Mouse (Mus musculus): ENCODE data around the gene Cxcl12.

DNA sequence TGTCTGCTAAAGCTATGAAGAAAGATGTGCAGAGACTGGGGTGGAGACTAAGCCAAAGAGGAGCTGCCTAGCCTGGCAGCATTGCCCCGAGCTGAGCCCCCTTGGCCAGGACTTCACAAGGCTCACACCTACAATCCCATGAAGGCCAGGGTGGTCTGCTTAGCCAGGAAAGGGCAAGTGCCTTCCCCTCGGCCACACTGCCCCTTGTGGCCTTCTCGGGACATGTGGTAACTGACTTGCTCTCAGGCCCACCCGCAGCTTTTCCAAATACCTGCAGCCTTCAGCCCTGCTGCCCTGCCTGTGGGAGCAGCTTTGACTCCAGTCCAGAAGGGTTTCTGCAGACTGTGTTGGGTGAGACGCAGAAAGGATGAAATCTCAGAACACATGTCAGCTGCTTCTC is 8.1 kb downstream of the Cxcl12 start:
- TF ChIP-seq POLR2A (IDR thresholded peaks at IDR 0.05; ENCODE audit: low read depth, low read length) (no peak), CTCF (IDR thresholded peaks at IDR 0.05; ENCODE audit: extremely low read depth, insufficient read length, insufficient replicate concordance, low read depth, low read length) (no peak)

Measured in small intestine, adult 2 months (tissue).